Mouse (Mus musculus) right cerebral cortex, adult 2 months (tissue): ENCODE results near the gene Acr.

Experiments
- DNase-seq, 2 experiments: peaks; one replicate each; pipeline ENCODE4 v3.0.0; 2021 to 2022; ENCODE audit warnings: low spot score in 2 of 2

Acr gene

DNA sequence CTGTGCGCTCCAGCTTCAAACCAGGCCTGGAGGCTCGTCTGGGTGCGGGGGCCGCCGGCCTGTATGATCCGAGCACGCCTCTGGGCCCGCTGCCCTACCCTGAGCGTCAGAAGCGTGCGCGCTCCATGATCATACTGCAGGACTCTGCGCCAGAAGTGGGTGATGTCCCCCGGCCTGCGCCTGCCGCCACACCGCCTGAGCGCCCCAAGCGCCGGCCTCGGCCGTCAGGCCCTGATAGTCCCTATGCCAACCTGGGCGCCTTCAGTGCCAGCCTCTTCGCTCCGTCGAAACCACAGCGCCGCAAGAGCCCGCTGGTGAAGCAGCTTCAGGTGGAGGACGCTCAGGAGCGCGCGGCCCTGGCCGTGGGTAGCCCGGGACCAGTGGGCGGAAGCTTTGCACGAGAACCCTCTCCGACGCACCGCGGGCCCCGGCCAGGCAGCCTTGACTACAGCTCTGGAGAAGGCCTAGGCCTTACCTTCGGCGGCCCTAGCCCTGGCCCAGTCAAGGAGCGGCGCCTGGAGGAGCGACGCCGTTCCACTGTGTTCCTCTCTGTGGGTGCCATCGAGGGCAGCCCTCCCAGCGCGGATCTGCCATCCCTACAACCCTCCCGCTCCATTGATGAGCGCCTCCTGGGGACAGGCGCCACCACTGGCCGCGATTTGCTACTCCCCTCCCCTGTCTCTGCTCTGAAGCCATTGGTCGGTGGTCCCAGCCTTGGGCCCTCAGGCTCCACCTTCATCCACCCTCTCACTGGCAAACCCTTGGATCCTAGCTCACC lies 20.1 kb upstream of the Acr start:
- DNase-seq = no peak

DNA sequence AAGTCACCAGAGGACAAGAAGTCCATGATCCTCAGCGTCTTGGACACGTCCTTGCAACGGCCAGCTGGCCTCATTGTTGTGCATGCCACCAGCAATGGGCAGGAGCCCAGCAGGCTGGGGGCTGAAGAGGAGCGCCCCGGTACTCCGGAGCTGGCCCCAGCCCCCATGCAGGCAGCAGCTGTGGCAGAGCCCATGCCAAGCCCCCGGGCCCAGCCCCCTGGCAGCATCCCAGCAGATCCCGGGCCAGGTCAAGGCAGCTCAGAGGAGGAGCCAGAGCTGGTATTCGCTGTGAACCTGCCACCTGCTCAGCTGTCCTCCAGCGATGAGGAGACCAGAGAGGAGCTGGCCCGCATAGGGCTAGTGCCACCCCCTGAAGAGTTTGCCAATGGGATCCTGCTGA lies 19.3 kb upstream of the Acr start:
- DNase-seq = no peak

DNA sequence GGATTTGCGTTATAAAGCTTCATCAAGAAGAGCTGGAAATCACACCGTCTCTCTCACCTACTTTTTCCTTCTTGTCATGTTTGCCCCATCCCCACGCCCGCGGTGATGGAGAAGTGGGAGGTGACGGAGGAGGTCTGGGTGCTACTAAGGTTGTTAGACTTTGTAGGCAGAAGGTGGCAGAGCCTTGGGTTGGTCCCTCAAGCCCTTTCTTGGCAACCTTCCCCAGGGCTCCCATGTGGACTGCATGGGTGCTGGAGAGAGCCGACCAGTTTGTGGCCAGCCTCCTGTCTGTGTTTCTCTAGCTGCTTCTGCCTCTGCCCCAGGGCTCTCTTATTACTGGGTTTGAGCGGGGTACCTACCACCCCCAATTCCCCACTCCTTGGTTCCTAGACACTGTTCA lies 17.6 kb upstream of the Acr start:
- DNase-seq = no peak

DNA sequence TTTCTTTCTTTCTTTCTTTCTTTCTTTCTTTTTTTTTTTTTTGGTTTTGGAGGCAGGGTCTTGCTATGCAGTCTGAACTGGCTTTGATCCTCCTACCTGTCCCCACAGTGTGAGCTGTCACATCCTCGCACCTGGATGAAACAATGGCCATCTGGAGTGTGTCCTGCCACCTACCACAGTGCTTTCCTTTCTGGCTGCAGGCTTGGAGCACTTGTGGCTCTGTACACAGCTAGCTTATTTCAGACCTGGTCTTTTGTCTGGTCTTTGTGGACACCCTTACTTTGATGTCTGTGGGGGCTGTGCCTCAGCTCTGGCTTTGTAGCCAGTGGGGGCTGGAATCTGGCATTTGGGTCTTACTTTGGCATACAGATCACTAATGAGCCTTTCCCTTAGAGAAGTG lies 16.4 kb upstream of the Acr start:
- no peak for DNase-seq

DNA sequence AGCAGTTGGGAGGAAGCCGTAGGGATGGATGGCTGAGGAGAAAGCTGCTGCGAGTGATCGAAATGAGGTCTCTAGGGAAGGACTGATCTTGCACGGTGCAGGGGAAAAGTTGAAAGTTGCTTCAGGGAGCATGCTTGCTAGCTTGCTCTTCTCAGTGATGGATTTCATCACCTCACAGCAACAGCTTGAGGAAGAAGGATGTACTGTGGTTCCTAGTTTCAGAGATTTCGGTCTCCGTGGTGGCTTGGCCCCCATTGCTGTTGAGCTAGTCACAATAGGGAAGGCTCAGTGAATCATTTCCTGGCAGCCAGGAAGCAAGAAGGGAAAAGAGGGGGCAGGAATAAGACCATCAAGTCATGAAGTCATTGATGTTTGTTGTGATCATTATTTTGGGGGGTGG lies 12.5 kb upstream of the Acr start:
- no peak for DNase-seq

DNA sequence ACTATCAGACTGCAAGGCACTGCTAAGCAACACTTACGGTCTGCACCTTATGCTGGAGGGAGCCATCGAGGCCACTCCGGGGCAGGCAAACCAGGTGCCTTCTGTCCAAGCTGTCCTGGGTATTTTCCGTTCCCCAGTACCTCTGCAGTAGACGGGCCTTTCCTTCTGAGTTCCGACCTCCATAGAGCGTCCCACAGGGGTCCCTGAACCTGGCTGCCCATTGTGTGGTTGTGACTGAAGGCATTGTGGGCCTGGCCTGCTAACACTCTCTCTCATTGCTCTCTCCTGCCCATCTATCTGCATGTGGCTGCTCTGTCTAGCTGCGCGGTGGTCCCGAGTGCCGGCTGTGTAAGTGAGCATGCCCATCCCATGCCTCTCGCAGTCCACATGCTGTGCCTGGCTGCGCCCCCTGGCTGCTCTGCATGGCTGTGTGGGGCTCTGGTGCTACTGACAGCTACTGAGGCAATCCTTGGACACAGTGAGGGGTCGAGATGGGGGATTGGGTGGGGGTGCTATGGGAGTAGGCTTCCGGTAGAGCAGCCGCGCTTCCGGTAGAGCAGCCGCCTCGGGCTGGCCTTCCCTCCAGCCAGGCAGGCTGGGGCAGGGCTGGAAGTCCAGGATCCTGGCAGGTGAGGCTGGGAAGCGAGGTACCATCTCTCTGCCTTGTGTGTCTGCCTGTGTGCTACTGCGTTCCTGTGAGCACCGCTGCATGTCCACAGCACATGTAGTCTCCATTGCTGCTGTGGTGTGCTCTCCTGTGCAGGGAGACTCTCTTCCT lies 11.5 kb upstream of the Acr start:
- no peak for DNase-seq

DNA sequence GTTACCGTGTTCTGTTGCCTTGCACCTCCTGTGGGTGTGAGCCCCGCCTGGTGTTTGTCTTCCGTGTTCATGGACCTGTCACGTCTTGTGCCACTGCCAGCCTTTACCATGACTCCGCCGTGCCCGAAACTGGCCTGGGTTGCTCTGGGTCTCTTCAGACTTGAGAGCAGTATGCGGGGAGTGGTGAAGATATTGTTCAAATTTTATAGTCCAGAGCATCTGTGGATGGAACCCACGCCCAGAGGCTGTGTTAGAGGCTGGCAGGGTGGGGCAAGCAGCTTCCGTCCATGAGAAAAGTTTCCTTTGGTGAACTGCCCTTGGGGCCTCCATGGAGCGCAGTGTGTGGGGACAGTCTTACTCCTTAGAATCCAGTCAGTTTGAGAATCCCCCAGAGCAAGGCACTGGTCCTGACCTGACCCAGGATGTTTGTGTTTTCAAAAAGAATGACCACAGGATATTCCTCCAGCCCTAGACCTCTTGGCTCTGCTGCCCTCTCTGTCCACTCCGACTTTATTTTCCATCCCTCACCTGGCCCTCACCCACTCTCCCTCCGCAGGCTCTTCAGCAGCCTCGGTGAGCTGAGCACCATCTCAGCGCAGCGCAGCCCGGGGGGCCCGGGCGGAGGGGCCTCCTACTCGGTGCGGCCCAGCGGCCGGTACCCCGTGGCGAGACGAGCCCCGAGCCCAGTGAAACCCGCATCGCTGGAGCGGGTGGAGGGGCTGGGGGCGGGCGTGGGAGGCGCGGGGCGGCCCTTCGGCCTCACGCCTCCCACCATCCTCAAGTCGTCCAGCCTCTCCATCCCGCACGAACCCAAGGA lies 10.7 kb upstream of the Acr start:
- DNase-seq = no peak

DNA sequence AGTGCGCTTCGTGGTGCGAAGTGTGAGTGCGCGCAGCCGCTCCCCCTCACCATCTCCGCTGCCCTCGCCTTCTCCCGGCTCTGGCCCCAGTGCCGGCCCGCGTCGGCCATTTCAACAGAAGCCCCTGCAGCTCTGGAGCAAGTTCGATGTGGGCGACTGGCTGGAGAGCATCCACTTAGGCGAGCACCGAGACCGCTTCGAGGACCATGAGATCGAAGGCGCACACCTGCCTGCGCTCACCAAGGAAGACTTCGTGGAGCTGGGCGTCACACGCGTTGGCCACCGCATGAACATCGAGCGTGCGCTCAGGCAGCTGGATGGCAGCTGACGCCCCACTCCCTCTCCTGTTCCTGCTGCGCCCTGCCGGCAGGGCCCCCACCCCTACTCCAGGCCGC lies 10.1 kb upstream of the Acr start:
- no peak for DNase-seq

DNA sequence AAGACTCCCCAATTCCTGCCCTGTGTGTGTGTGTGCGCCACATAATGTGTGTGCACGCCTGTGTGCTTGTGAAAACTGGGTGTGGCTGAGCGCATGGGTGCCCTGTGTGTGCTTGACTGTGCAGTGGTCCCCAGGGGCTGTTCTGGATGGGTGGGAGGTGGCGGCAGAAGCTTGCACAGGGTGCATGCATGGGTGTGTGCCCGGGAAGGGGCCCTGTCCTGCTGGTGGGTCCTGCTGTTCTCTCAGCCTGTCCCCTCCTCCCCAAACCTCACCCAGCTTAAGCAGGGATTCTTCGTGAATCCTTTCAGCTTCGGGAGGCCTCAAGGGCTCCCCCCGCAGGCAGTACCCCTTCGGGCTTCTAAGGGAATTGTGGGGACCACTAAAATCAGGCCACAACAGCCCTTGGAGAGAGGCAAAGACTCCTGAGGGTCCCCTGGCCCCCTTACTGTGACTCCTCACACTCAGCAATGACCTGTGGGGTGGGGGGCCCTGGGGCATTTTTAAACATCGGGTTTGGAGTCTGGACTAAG lies 8.9 kb upstream of the Acr start:
- DNase-seq = no peak

DNA sequence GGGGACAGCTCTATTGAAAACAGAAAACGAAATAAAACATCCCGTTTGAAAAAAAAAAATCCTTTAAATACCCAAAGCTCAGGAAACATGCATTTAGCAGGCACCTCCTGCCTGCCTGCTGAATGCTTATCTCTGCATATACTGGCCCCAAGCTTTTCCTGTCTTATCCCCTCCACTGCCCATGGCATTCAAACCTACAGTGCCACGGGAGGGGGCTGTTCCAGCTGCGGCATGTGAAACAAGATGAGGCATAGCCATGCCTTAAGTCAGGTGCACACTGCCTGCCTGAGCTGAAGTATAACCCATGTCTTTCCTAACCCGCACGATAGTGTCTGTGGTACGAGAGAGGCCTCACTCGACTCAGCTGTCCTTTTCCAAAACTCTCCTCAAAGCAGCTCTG lies 4.0 kb downstream of the Acr start:
- DNase-seq = no peak

DNA sequence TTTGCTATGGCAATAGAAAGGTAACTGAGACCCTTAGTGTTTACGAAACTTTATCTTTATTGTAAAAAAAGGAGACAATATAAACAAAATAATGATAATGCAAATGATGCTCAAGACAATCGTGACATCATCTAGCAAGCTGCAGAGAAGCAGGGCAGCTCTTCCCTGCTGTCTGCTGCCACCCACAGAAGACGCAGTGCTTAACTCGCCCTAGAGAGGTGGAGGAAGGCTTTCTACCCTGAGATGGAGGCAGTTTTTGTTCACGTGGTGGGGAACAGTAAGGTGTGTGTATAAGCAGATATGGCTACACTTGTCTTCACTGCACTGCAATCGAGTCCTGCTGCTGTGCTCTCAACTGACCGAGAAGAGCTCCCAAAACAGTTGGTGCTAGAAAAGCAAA lies 14.4 kb downstream of the Acr start:
- no peak for DNase-seq

DNA sequence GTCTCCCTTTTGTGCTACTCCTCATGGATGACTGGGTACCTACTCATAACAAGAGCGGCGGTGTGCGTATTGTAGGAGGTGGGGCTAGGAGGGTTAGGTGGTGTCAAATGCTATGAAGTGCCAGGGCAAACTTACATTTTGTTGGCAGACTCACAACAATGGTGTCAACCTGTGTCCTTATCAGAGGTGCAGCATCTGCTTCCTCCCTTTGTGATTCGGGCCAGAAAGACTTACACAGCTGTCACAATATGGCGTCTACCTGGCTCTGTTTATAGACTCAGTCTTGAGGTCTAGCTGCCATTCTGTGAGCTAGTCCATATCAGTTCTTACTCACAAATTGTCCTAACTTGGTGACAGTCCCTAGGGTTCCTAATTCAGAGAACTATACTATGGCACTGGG lies 17.0 kb downstream of the Acr start:
- no peak for DNase-seq

DNA sequence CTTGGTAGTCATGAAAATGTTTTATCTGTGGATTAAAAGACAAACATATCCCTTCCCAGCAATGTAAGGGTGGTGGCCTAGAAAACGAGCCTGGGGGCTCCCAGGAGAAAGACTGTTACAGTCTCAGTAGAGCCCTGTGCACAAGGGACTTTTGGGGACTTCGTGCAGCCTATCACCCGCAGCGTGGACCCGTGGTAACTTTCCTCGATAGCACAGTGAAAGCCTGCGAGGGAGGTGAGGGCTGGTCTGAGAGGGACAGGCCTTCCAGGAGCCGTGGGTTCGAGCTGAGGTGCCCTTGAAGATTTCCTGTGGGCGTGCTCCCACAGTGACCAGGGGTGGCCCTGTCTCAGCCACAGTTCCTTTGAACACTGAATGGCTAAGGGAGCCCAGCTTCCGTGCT lies 17.5 kb downstream of the Acr start:
- DNase-seq = no peak

DNA sequence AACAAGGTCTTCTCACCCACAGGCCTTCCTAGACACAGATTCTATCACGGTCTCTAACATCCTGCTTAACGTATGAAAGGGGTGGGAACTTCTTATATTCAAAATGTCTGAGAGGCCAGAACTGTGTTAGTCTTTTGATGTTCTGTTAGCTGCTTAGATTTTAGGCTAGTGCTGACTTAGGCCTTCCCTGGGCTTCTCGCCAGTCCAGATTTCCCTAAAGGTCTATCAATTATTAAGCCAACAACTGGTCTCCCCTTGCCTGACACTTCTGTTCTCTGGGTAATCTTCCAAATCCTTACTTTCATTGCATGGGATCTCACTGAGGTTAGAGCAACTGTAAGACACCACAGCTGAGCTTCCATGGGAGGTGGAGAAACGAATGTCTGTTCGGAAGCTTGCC lies 21.0 kb downstream of the Acr start:
- no peak for DNase-seq

DNA sequence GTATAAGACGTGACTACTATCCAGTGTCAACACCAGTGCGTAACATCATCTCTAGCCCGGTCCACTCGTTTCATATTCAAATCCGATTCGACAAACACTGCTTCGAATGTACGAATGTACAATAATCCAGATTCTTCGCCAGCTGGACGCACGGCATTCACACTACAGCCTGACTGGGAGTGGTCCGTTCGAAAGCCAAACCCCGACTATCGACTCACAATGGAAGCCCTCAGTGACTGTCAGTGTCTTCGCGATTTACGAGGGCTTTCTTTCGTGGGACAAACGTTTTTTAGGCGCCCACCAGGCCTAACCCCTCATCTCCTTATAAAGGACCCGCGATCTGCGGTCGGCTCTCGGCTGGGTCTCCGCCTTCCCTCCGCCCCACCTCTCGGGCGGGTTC lies 23.2 kb downstream of the Acr start:
- DNase-seq = peak in 1 of 2 experiments; percentile 44

DNA sequence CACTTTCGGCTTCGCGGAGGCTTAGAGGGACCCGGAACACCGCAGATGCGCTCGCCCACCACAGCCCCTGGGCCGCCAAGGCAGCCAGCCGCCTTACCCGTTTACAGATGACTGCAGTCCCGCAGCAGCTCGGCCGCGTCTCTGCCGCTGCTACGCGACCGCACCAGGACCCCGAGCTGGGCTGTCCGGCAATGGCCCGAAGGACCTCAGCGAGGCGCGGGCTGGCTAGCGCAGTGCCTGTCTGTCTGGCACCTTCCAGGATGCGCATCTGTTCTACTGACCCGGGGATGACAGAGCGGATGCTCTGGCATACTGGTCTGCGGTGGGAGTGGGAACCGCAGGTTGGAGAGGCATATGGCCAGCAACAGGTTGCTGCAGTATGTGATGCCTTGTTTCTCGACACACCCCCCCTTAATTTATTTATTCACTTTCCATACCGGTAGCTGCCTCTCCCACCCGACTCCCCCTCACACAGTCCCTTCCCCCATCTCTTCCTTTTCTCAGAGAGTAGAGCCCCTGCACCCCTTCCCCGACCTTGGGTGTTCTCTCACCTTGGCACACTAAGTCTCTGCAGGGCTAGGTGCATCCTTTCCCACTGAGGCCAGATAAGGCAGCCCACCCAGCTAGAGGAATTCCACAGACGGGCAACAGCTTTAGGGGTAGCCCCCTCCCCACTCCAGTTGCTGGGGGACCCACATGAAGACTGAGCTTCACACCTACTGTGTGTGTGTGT lies 23.8 kb downstream of the Acr start, which contains the start of gene Rabl2:
Gene Rabl2 (minus strand): TSS at position 201 of the 733 bp plus-strand sequence.
- peak; percentile 83 to 85 for DNase-seq

DNA sequence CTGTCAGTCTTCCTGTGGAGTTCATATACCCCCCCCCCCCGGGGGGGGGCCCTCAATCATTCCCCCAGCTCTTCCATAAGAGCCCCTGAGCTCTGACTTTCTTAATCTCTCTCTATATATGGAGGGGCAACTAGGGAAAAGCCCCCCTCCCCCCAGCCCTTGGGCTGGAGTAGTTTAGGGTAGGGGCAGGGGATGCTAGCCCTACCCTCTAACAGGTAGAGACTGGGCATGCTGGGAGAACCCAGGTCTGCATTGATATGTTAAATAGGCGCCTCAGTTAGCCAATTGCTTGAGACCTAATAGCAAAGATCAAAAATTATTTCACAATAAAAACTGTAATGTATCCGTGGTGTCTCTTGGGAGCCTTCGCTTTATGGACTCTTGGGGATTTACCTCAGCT lies 24.4 kb downstream of the Acr start:
- DNase-seq = no peak

DNA sequence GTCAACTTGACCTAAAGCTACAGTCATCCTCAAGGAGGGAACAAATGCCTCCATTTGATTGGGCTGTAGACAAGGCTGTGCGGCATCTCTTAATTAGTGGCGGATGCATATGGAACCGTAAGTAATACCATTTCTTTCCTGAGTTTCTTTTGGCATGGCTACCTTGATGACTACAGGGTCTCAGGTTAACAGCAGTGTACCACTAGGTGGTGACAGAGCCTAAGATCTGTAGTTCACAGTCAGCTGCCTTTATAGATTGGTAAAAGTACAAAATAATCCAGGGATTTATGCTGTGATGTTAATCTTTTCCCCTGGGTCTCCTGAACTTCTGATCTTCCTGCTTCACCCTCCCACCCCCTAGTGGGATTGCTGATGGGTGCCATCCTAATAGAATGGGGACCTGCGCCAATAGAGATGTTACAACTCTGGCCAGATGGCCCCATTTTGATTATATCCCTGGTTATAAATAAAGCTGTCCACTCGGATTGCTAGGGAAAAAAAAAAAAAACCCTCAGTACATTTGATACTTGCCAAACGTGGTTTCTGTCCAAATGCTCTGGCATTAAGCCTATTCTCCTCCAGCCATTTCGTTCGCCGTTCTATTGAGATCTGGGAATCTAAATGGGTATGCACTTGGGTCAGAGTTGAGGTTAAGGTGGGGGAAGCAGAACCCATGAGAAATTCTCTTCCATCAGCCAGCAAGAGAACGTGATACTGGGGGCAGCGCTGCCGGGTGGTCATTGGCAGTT lies 37.9 kb downstream of the Acr start:
- DNase-seq = no peak

DNA sequence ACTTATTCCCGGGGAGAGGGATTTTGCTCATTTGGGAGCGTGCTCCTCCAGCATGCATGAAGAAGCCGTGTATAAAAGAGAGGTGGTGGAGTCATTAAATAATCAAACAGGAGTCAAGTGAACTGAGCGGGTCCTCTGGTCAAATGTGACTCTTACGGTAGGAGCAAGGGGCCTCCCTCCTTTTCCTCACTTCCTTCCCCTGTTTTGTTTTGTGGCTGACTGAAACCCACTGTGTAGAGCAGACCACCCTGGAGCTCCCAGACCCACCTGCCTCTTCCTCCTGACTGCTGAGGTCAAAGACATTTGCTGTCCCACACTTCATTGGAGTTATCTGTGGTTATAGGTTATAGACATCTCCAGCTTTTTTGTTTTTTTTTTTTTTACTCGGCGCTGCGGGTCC lies 39.4 kb downstream of the Acr start:
- no peak for DNase-seq

DNA sequence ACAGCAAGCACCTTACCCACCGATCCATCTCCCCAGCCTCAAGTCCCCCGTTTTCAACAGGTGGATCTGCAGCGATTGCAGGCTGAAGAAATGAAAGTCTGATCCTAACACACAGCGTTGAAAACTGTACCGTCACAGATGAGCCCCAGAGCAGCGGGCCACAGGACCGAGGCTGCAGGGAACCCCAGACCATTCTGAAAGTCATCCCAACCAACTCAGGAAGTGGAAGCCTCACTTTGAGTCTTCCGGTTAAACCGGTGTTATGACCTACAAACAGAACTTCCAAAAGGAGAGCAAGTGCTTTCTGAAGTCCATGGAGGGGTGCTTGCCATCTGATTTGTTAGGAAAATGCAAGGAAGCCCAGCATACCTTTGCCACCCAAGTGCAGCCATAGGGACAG lies 39.8 kb downstream of the Acr start:
- no peak for DNase-seq
